Mouse (Mus musculus): ENCODE measurements at regions not wholly inside any gene's neighbourhood (a gene's known extent, or its start where the extent isn't known, plus 50 kb on each side); places are given as distances from the start of the nearest gene placed in this dataset.
A peak's percentile ranks its signal among the peaks of the same experiment; 100 is the strongest.
"Not testable (repeated sequence)": the region's sequence is repeated elsewhere in the genome, so short reads cannot be mapped to it uniquely, and the experiment has no call there.

DNA sequence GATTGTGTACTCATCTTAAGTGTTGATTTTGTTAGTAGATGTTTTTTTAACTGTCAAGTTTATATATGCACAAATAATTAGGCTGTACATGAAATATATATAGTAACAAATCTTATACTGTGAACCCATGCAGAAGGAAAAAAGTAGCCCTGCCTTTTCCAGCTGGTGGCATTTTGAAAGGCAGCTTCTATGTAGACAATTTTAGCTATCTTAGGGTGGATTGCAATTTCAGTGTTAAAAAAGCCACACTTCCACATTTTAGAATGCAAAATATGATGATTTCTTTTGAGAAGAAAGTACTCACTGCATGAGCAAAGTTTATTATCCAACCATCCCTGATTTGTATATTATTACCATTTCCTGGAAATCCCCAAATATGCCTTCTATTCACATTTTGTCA, 1256.1 kb upstream of the Gm12353 start:
- peak; percentile 5 to 26 for DNase-seq (ENCODE audit: extremely low spot score in 1 of 2, low spot score in 1 of 2)

DNA sequence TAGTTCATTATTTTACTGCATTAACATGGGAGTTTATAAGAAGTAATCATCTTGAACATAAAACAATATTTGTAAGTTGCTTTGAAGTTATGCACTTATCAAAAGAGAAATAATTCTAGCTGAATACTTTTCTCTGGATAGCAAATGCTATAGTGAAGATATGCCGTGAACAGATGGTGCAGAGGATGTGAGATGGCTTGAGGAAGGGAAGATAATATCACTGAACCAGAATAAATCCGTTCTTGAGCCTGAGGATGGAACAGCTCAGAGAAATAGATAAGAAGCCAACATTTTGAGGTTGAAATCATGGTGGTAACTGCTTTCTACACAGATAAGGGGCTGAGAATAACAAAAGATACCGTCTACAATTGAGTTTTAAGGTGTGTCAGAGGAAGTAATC, 1239.7 kb upstream of the Gm12353 start:
- peak; percentile 72 to 83 for DNase-seq (ENCODE audit: extremely low spot score in 1 of 2, low spot score in 1 of 2)

DNA sequence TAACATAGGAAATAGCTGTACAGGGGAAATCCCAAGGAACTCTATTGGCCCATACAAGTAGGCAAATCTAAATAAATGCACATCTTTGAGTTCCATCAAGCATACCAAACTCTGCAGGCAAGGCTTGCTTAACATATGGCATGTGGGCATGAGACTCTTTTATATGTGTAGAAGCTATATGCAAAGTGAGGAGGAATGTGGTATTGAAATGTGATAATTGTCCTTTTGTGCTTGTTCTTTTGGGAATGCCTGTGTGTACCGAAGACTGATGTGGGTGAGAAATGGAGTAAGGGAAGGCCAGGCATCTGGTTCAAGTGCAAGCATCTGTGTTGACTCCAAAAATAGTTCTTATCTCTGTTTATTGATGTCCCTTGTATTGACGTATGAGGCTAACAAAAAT, 1239.3 kb upstream of the Gm12353 start:
- peak; percentile 63 to 75 for DNase-seq (ENCODE audit: extremely low spot score in 1 of 2, low spot score in 1 of 2)

DNA sequence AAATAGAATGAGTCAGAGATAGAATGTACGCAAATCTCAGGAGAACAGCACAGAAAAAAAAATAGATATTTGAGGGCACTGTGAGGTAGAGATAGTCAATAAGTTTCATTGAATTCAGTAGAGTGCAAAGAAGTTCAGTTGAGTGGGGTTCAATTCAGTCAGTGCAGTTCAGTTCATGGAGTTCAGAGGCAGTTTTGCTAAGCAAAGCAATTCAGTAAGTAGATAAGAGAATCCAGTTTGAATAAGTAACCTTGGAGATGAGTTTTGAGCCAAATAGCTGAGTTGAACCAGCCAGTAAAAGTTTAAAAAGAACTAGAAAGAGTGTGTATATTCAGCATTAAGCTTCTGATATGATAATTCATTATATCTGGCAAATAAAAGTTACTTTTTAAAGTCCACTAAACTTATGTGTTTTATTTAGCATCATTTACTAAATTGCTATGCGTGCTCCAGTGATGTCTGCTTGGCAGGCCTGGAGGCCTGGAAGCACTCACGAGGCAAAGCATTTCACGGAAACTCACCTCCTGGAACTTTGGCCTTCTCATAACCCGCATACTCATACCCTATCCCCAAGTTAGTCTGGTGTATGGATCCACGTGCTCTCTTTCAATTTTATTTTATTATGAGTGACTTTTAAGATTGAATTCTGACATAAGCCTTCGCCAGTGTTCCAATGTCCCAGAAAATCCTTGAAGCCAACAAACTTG, 1210.3 kb upstream of the Gm12353 start:
- no peak for DNase-seq (ENCODE audit: extremely low spot score in 1 of 2, low spot score in 1 of 2)

DNA sequence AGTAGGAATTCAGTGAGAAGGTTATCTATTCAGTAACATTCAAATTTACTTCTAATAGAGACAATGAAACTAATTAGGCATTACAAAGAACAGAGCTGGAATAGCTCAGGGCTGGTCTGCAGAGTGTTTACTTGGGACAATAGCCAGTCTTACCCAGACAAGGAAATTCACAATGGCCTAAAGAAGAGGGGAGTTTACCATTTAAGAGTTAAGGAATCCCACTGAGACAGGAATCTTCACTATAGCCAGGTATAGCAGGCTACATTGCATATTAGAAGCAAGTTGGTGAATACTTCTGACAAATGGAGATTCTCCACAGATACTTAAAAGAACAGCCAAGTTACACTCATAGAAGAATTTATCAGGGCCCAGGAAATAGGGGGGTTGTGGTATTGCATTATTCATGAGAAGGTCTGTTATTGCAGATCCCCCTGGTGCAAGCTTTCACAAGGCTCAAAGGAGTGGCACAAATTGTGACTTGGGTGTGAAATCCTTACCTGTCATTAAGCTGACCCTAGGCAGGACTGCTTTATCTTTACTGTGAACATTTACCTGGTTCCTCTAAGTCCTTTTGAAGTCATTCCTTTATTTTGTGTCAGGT, 1209.6 kb upstream of the Gm12353 start:
- not testable (repeated sequence) for DNase-seq (ENCODE audit: extremely low spot score in 1 of 2, low spot score in 1 of 2)

DNA sequence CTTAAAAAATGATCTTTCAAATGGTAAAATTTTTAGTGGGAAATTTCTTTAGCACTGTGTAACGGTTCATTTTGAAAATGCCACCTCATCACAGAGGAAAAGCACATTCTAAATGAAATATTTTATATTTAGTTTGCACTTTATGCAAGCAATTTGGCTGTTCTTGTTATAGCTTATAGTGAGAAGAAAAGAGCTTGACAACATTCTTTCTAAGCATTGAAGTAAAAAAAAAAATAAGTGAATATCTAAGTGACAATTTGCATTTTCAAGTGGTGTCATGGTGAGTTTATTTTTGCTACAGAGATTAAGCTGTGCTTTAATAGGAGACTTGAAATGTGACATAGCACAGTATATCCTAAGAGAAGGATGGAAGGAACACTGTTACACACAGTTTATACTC, 1194.9 kb upstream of the Gm12353 start:
- peak in 1 of 2 experiments; percentile 8 for DNase-seq (ENCODE audit: extremely low spot score in 1 of 2, low spot score in 1 of 2)

DNA sequence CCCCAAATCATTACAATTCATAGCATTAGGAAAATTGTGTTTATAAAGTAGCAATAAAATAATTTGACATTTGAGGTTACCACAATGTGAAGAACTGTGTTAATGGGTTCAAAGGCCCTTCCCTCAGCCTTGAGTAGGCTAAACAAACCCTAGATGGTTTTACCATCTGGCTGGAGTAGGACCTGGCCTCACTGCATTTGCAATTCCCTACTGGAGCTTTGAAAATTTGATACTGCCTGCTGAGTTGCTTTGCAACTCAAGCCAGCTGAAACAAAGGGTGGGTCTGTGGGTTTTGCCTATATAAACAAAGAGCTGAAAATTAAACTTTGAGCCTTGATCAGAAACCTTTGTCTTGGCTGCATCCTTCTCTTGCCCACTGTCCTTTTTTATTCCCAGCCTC, 1163.9 kb upstream of the Gm12353 start:
- DNase-seq (ENCODE audit: extremely low spot score in 1 of 2, low spot score in 1 of 2), result no peak

DNA sequence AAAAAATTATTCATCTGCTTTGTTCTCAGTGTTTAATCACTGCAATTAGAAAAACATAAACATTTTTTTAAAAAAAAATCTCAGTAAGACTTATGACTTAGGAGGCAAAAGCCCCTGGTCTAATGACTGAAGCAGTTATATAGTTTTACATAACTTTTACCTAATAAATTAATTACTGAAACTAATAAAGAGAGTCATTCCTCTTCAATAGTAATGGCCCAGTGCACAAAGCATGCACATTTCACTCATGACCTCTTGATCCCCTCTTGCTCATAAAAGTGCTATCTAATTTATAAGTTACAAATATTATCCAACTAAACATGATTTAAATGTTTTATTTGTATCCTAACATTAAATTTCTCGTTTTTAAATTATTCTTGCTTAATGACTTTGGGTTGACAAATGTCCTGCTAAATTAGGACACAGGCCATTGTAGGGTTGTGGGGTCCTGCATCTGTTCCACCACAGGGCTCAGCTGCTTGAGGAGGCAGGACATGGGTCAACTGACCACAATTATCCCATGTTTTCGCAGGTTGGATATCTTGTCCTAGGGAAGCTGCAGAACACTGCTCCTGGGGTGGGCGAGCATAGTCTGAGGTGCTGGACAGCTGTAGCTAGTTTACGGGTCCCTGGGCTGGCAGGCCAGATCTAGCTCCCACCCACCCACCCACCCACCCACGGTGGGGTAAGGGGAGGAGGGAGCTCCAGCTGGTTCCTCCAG, 1160.8 kb upstream of the Gm12353 start:
- DNase-seq (ENCODE audit: extremely low spot score in 1 of 2, low spot score in 1 of 2), result no peak

DNA sequence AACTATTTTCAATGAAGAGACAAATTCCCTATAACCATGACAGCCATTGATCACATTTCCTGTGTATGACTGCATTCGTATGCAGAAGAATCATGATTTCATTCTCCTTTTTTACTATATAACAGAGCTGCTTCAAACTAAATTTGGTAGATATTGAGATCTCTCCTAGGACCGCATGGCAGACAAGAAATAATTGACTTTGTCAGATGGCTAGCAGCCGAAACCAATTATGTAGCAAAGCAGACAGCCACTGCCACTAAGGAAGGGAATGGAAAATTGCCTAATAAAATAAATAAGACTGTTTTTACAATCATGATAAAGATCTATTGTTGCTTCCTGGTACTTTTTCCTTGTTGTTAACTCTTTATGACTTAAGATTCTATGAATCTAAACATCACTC, 1143.6 kb upstream of the Gm12353 start:
- DNase-seq (ENCODE audit: extremely low spot score in 1 of 2, low spot score in 1 of 2), result no peak

DNA sequence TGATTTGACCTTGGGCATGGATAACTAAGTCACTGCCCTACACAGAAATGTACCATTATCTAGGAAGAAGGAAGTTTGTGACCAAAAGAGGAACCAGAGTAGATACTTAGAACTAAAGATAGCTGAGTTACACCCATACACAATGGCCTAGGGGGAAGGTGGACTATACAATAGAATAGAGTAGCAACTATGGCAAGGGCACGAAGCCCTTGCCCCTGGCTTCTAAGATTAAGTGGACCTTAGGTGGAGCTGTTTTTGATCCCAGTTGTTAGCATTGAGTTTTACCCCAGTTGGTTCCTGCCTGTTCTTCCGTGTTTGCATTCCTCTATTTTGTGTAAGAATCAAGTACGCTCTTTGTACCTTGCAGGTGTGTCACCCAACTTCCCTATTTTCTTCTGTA, 1137.0 kb upstream of the Gm12353 start:
- DNase-seq (ENCODE audit: extremely low spot score in 1 of 2, low spot score in 1 of 2), result not testable (repeated sequence)

DNA sequence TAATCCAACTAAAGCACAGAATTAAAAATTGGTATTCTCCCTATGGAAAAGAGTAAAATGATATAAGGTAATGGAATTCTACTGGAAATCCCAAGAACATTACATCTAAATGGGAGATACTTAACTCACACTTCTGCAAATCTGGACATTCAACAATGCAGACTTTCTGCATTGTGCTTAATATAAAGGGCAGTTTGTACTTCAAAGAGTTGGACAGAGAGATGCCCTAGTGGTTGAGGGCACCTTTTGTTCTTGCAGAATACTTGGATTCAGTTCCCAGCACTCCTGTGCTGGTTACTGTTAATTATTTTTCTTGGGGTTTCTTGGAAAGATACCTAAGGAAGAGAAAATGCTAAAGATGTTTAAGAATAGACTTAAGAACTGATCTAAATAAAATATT, 1135.7 kb upstream of the Gm12353 start:
- DNase-seq (ENCODE audit: extremely low spot score in 1 of 2, low spot score in 1 of 2), result no peak
